Mouse (Mus musculus): ENCODE measurements around the gene Pglyrp1. TPM values are rescaled to one million over a fixed set of nuclear protein-coding genes. Genes with fewer than 3 reads are reported as not detected.
A peak's percentile ranks its signal among the peaks of the same experiment; 100 is the strongest.

Pglyrp1 gene
- polyA plus RNA-seq, 1 experiment from 2014 or later: 1.6 TPM

GRCm38 (mm10) chr7:18873253-18873652, 2.1 kb downstream of the Pglyrp1 start:
- WGBS (ENCODE audit: insufficient replicate concordance): under 1% methylated on average over 10 of the region's 10 CpGs
- peaks cover 3% of the 10 kb centered on the region; the same call in 1 of the 2 replicates for H3K4me1 ChIP-seq (ENCODE audit: control insufficient read depth, insufficient read depth, low read length)
- peak overlapping the region; percentile 38 for H3K4me3 ChIP-seq (ENCODE audit: low read depth, low read length)
- H3K27ac ChIP-seq (ENCODE audit: low read depth, low read length): no peak overlapping the region
- no peaks in the 10 kb centered on the region for H3K27me3 ChIP-seq (ENCODE audit: control insufficient read depth, insufficient read depth, low read length)
- H3K9me3 ChIP-seq (replicated peaks; ENCODE audit: control insufficient read depth, low read length): 0 out of 2 replicates have a peak, but pooled peaks cover 3% of the 10 kb centered on the region
- H3K36me3 ChIP-seq (ENCODE audit: control insufficient read depth, insufficient read depth, low read length): no peaks in the 10 kb centered on the region
- H3K4me2 ChIP-seq: peak overlapping the region; percentile 81
- peak; percentile 68 for ATAC-seq (replicated peaks; ENCODE audit: insufficient number of reproducible peaks, low FRiP score, low TSS enrichment)
- peak overlapping the region; percentile 28; the same call in 1 of the 2 replicates for H3K9ac ChIP-seq (ENCODE audit: low read depth, low read length)

- no peaks in the 10 kb centered on the region for H3K9me3 ChIP-seq (replicated peaks; ENCODE audit: control insufficient read depth, low read length)
- no peaks in the 10 kb centered on the region for H3K27me3 ChIP-seq (ENCODE audit: control insufficient read depth, insufficient read depth, low read length)
- H3K4me3 ChIP-seq (ENCODE audit: low read depth, low read length): no peak overlapping the region
- no peak overlapping the region for H3K9ac ChIP-seq (ENCODE audit: low read depth, low read length)
- H3K4me1 ChIP-seq (ENCODE audit: control insufficient read depth, insufficient read depth, low read length): peaks cover 3% of the 10 kb centered on the region; the same call in 1 of the 2 replicates
- H3K4me2 ChIP-seq: no peak overlapping the region
- H3K36me3 ChIP-seq (ENCODE audit: control insufficient read depth, insufficient read depth, low read length): no peaks in the 10 kb centered on the region
- H3K27ac ChIP-seq (ENCODE audit: low read depth, low read length): no peak overlapping the region
- no peak for ATAC-seq (replicated peaks; ENCODE audit: insufficient number of reproducible peaks, low FRiP score, low TSS enrichment)
- WGBS (ENCODE audit: insufficient replicate concordance): 87% methylated on average over 5 of the region's 5 CpGs
These were observed 4.2 kb downstream of the Pglyrp1 start for GRCm38 (mm10) chr7:18875372-18875771.

GRCm38 (mm10) chr7:18878691-18879090, 7.6 kb downstream of the Pglyrp1 start:
- H3K27ac ChIP-seq (ENCODE audit: low read depth, low read length): no peak overlapping the region
- H3K4me3 ChIP-seq (ENCODE audit: low read depth, low read length): no peak overlapping the region
- H3K9ac ChIP-seq (ENCODE audit: low read depth, low read length): no peak overlapping the region
- H3K27me3 ChIP-seq (ENCODE audit: control insufficient read depth, insufficient read depth, low read length): no peaks in the 10 kb centered on the region
- no peaks in the 10 kb centered on the region for H3K36me3 ChIP-seq (ENCODE audit: control insufficient read depth, insufficient read depth, low read length)
- H3K4me1 ChIP-seq (ENCODE audit: control insufficient read depth, insufficient read depth, low read length): no peaks in the 10 kb centered on the region
- H3K4me2 ChIP-seq: no peak overlapping the region
- no peaks in the 10 kb centered on the region for H3K9me3 ChIP-seq (replicated peaks; ENCODE audit: control insufficient read depth, low read length)
- 63% methylated on average over 7 of the region's 7 CpGs for WGBS (ENCODE audit: insufficient replicate concordance)
- no peak for ATAC-seq (replicated peaks; ENCODE audit: insufficient number of reproducible peaks, low FRiP score, low TSS enrichment)

- Histone ChIP-seq H3K36me3 (ENCODE audit: control insufficient read depth, insufficient read depth, low read length) (no peaks in the 10 kb centered on the region), H3K4me1 (ENCODE audit: control insufficient read depth, insufficient read depth, low read length) (no peaks in the 10 kb centered on the region), H3K9ac (ENCODE audit: low read depth, low read length) (no peak overlapping the region), H3K4me2 (no peak overlapping the region), H3K27ac (ENCODE audit: low read depth, low read length) (no peak overlapping the region), H3K4me3 (ENCODE audit: low read depth, low read length) (no peak overlapping the region), H3K27me3 (ENCODE audit: control insufficient read depth, insufficient read depth, low read length) (no peaks in the 10 kb centered on the region), H3K9me3 (replicated peaks; ENCODE audit: control insufficient read depth, low read length) (no peaks in the 10 kb centered on the region)
- 36% methylated on average over 9 of the region's 9 CpGs for WGBS (ENCODE audit: insufficient replicate concordance)
- peak; percentile 23; the same call in 1 of the 2 replicates for ATAC-seq (replicated peaks; ENCODE audit: insufficient number of reproducible peaks, low FRiP score, low TSS enrichment)
These were observed 13.0 kb downstream of the Pglyrp1 start for GRCm38 (mm10) chr7:18883991-18884744.

- 59% methylated on average over 13 of the region's 13 CpGs for WGBS (ENCODE audit: insufficient replicate concordance)
- H3K4me2 ChIP-seq: no peak overlapping the region
These were observed 13.8 kb downstream of the Pglyrp1 start for GRCm38 (mm10) chr7:18884745-18885422.

GRCm38 (mm10) chr7:18886963-18887362, 15.8 kb downstream of the Pglyrp1 start:
- Histone ChIP-seq H3K27me3 (ENCODE audit: control insufficient read depth, insufficient read depth, low read length) (no peaks in the 10 kb centered on the region), H3K27ac (ENCODE audit: low read depth, low read length) (no peak overlapping the region), H3K36me3 (ENCODE audit: control insufficient read depth, insufficient read depth, low read length) (no peaks in the 10 kb centered on the region), H3K4me2 (no peak overlapping the region), H3K9ac (ENCODE audit: low read depth, low read length) (no peak overlapping the region), H3K4me1 (ENCODE audit: control insufficient read depth, insufficient read depth, low read length) (no peaks in the 10 kb centered on the region), H3K4me3 (ENCODE audit: low read depth, low read length) (no peak overlapping the region), H3K9me3 (replicated peaks; ENCODE audit: control insufficient read depth, low read length) (no peaks in the 10 kb centered on the region)
- 94% methylated on average over 1 of the region's 1 CpGs for WGBS (ENCODE audit: insufficient replicate concordance)
- no peak for ATAC-seq (replicated peaks; ENCODE audit: insufficient number of reproducible peaks, low FRiP score, low TSS enrichment)

More at GRCm38 (mm10) chr7:18884745-18885422, 13.8 kb downstream of the Pglyrp1 start:
- ATAC-seq (replicated peaks; ENCODE audit: insufficient number of reproducible peaks, low FRiP score, low TSS enrichment): no peak
- no peak overlapping the region for H3K4me3 ChIP-seq (ENCODE audit: low read depth, low read length)
- H3K9ac ChIP-seq (ENCODE audit: low read depth, low read length): no peak overlapping the region
- no peak overlapping the region for H3K27ac ChIP-seq (ENCODE audit: low read depth, low read length)
- H3K4me1 ChIP-seq (ENCODE audit: control insufficient read depth, insufficient read depth, low read length): no peaks in the 10 kb centered on the region
- H3K9me3 ChIP-seq (replicated peaks; ENCODE audit: control insufficient read depth, low read length): no peaks in the 10 kb centered on the region
- no peaks in the 10 kb centered on the region for H3K27me3 ChIP-seq (ENCODE audit: control insufficient read depth, insufficient read depth, low read length)
- no peaks in the 10 kb centered on the region for H3K36me3 ChIP-seq (ENCODE audit: control insufficient read depth, insufficient read depth, low read length)

- ATAC-seq (replicated peaks; ENCODE audit: insufficient number of reproducible peaks, low FRiP score, low TSS enrichment): no peak
- Histone ChIP-seq H3K27ac (ENCODE audit: low read depth, low read length) (no peak overlapping the region), H3K9me3 (replicated peaks; ENCODE audit: control insufficient read depth, low read length) (no peaks in the 10 kb centered on the region), H3K4me3 (ENCODE audit: low read depth, low read length) (no peak overlapping the region), H3K36me3 (ENCODE audit: control insufficient read depth, insufficient read depth, low read length) (no peaks in the 10 kb centered on the region), H3K4me1 (ENCODE audit: control insufficient read depth, insufficient read depth, low read length) (peaks cover 15% of the 10 kb centered on the region), H3K4me2 (no peak overlapping the region), H3K9ac (ENCODE audit: low read depth, low read length) (no peak overlapping the region), H3K27me3 (ENCODE audit: control insufficient read depth, insufficient read depth, low read length) (peaks cover 17% of the 10 kb centered on the region)
- WGBS (ENCODE audit: insufficient replicate concordance): 89% methylated on average over 8 of the region's 8 CpGs
These were observed 19.7 kb downstream of the Pglyrp1 start for GRCm38 (mm10) chr7:18890848-18891247.

- peaks cover 15% of the 10 kb centered on the region for H3K4me1 ChIP-seq (ENCODE audit: control insufficient read depth, insufficient read depth, low read length)
- 20% methylated on average over 33 of the region's 33 CpGs for WGBS (ENCODE audit: insufficient replicate concordance)
- H3K9ac ChIP-seq (ENCODE audit: low read depth, low read length): peak overlapping the region; percentile 50; the same call in 1 of the 2 replicates
- 0 out of 2 replicates have a peak, but pooled peaks have one; percentile 49 for ATAC-seq (replicated peaks; ENCODE audit: insufficient number of reproducible peaks, low FRiP score, low TSS enrichment)
- H3K36me3 ChIP-seq (ENCODE audit: control insufficient read depth, insufficient read depth, low read length): no peaks in the 10 kb centered on the region
- no peaks in the 10 kb centered on the region for H3K9me3 ChIP-seq (replicated peaks; ENCODE audit: control insufficient read depth, low read length)
- H3K27ac ChIP-seq (ENCODE audit: low read depth, low read length): no peak overlapping the region
- peaks cover 17% of the 10 kb centered on the region for H3K27me3 ChIP-seq (ENCODE audit: control insufficient read depth, insufficient read depth, low read length)
- peak overlapping the region; percentile 78 for H3K4me2 ChIP-seq
- H3K4me3 ChIP-seq (ENCODE audit: low read depth, low read length): peak overlapping the region; percentile 42
These were observed 20.9 kb downstream of the Pglyrp1 start for GRCm38 (mm10) chr7:18891872-18892599.
